Mouse (Mus musculus): ENCODE measurements around the gene Hip1.
"Not testable (repeated sequence)": the region's sequence is repeated elsewhere in the genome, so short reads cannot be mapped to it uniquely, and the experiment has no call there.

Gene Hip1

GRCm38 (mm10) chr5:135369196-135369595, 175.7 kb downstream of the Hip1 start:
- DNase-seq (ENCODE audit: low spot score in 2 of 2) = not testable (repeated sequence)

- no peak for DNase-seq (ENCODE audit: low spot score in 2 of 2)
These were observed 176.6 kb downstream of the Hip1 start for GRCm38 (mm10) chr5:135368312-135368711.

- no peak for DNase-seq (ENCODE audit: low spot score in 2 of 2)
These were observed 177.1 kb downstream of the Hip1 start for GRCm38 (mm10) chr5:135367841-135368240.

- DNase-seq (ENCODE audit: low spot score in 2 of 2) = no peak
These were observed 181.4 kb downstream of the Hip1 start for GRCm38 (mm10) chr5:135363540-135363939.

- no peak for DNase-seq (ENCODE audit: low spot score in 2 of 2)
These were observed 182.3 kb downstream of the Hip1 start for GRCm38 (mm10) chr5:135362572-135362971.

GRCm38 (mm10) chr5:135359772-135360171, 185.1 kb downstream of the Hip1 start:
- DNase-seq (ENCODE audit: low spot score in 2 of 2) = no peak

- DNase-seq (ENCODE audit: low spot score in 2 of 2) = peak; percentile 33 to 54
These were observed 187.4 kb downstream of the Hip1 start for GRCm38 (mm10) chr5:135357556-135357955.

Measured in urinary bladder, adult 18-20 months (tissue).